In genomic region chr8:126508221-126508620, GRCm38 (mm10) we compare ENCODE assay signal across 12 mouse cellular contexts.
"Had no signal": no experiment of that assay in that cellular context is flagged by ENCODE, and none has a peak within 500 bp of the region (broad histone marks: within the 10 kb centered on the region; RNA-seq: fewer than 3 reads in every experiment).

No protein-coding gene starts in this region.

- DNase-seq: retina, postnatal 1 day; right cerebral cortex, adult 18-20 months; right cerebral cortex, postnatal 14 days; right cerebral cortex, postnatal 25 days; right cerebral cortex, postnatal 4 days; spleen, adult 18-20 months; thymus, adult 18-20 months; thymus, adult 2 months; thymus, postnatal 14 days; thymus, postnatal 25 days; thymus, postnatal 36 days; thymus, postnatal 4 days had no signal
